Mouse (Mus musculus): ENCODE data around the gene Jak3. TPM values are rescaled to one million over a fixed set of nuclear protein-coding genes. Genes with fewer than 3 reads are reported as not detected.

Gene Jak3
- polyA plus RNA-seq, 1 experiment from 2014 or later, result 7.2 TPM

- Histone ChIP-seq H3K27me3 (peaks cover 89% of the 10 kb centered on the region), H3K4me3 (replicated peaks) (peak overlapping the region; percentile 33), H3K4me1 (peaks cover 45% of the 10 kb centered on the region), H3K36me3 (no peaks in the 10 kb centered on the region), H3K9me3 (replicated peaks) (no peaks in the 10 kb centered on the region), H3K9ac (no peak overlapping the region; the same call in 1 of the 2 replicates), H3K4me2 (peak overlapping the region; percentile 59), H3K27ac (no peak overlapping the region)
- 23% methylated on average over 16 of the region's 16 CpGs for WGBS
- ATAC-seq (replicated peaks; ENCODE audit: low FRiP score), result no peak
Observed at GRCm38 (mm10) chr8:71679116-71679515, 3.0 kb downstream of the Jak3 start.

GRCm38 (mm10) chr8:71679550-71680168 lies 3.6 kb downstream of the Jak3 start:
- no peak for ATAC-seq (replicated peaks; ENCODE audit: low FRiP score)
- Histone ChIP-seq H3K4me3 (replicated peaks) (peak overlapping the region; percentile 33), H3K9me3 (replicated peaks) (no peaks in the 10 kb centered on the region), H3K4me2 (peak overlapping the region; percentile 59), H3K27me3 (peaks cover 94% of the 10 kb centered on the region), H3K36me3 (no peaks in the 10 kb centered on the region), H3K4me1 (peaks cover 50% of the 10 kb centered on the region), H3K9ac (peak overlapping the region; percentile 4; the same call in 1 of the 2 replicates), H3K27ac (no peak overlapping the region)
- WGBS, result 9% methylated on average over 46 of the region's 46 CpGs

- Histone ChIP-seq H3K9me3 (replicated peaks) (no peaks in the 10 kb centered on the region), H3K4me1 (peaks cover 51% of the 10 kb centered on the region), H3K9ac (no peak overlapping the region), H3K4me2 (peak overlapping the region; percentile 59), H3K27ac (no peak overlapping the region), H3K27me3 (peaks cover 97% of the 10 kb centered on the region), H3K4me3 (replicated peaks) (peak overlapping the region; percentile 33), H3K36me3 (no peaks in the 10 kb centered on the region)
- WGBS, result 7% methylated on average over 21 of the region's 21 CpGs
- no peak for ATAC-seq (replicated peaks; ENCODE audit: low FRiP score)
Observed at GRCm38 (mm10) chr8:71680471-71680870, 4.4 kb downstream of the Jak3 start.

GRCm38 (mm10) chr8:71681369-71681915 lies 5.3 kb downstream of the Jak3 start:
- Histone ChIP-seq H3K27me3 (peaks cover 98% of the 10 kb centered on the region), H3K4me3 (replicated peaks) (no peak overlapping the region), H3K9me3 (replicated peaks) (no peaks in the 10 kb centered on the region), H3K4me1 (peaks cover 51% of the 10 kb centered on the region), H3K36me3 (no peaks in the 10 kb centered on the region), H3K4me2 (no peak overlapping the region), H3K9ac (no peak overlapping the region), H3K27ac (no peak overlapping the region)
- 9% methylated on average over 18 of the region's 18 CpGs for WGBS
- no peak for ATAC-seq (replicated peaks; ENCODE audit: low FRiP score)

GRCm38 (mm10) chr8:71682832-71683231 lies 6.7 kb downstream of the Jak3 start:
- no peak overlapping the region for H3K9ac ChIP-seq
- no peak overlapping the region for H3K4me3 ChIP-seq (replicated peaks)
- no peak overlapping the region for H3K27ac ChIP-seq
- no peak for ATAC-seq (replicated peaks; ENCODE audit: low FRiP score)
- peaks cover 100% of the 10 kb centered on the region for H3K27me3 ChIP-seq
- no peaks in the 10 kb centered on the region for H3K36me3 ChIP-seq
- WGBS, result 66% methylated on average over 12 of the region's 12 CpGs
- H3K4me1 ChIP-seq, result peaks cover 60% of the 10 kb centered on the region
- no peak overlapping the region for H3K4me2 ChIP-seq
- no peaks in the 10 kb centered on the region for H3K9me3 ChIP-seq (replicated peaks)

GRCm38 (mm10) chr8:71684701-71685100 lies 8.6 kb downstream of the Jak3 start:
- Histone ChIP-seq H3K4me2 (no peak overlapping the region), H3K27me3 (peaks cover 100% of the 10 kb centered on the region), H3K4me3 (replicated peaks) (no peak overlapping the region), H3K36me3 (no peaks in the 10 kb centered on the region), H3K9me3 (replicated peaks) (no peaks in the 10 kb centered on the region), H3K4me1 (peaks cover 54% of the 10 kb centered on the region), H3K9ac (no peak overlapping the region), H3K27ac (no peak overlapping the region)
- ATAC-seq (replicated peaks; ENCODE audit: low FRiP score), result no peak
- 22% methylated on average over 10 of the region's 10 CpGs for WGBS

GRCm38 (mm10) chr8:71685573-71685972 lies 9.5 kb downstream of the Jak3 start:
- Histone ChIP-seq H3K27ac (no peak overlapping the region), H3K36me3 (no peaks in the 10 kb centered on the region), H3K4me3 (replicated peaks) (peak overlapping the region; percentile 31), H3K9ac (no peak overlapping the region), H3K4me2 (peak overlapping the region; percentile 54), H3K9me3 (replicated peaks) (no peaks in the 10 kb centered on the region), H3K4me1 (peaks cover 46% of the 10 kb centered on the region), H3K27me3 (peaks cover 100% of the 10 kb centered on the region)
- WGBS, result 7% methylated on average over 29 of the region's 29 CpGs
- ATAC-seq (replicated peaks; ENCODE audit: low FRiP score), result 0 out of 2 replicates have a peak, but pooled peaks have one; percentile 6

GRCm38 (mm10) chr8:71686143-71686734 lies 10.1 kb downstream of the Jak3 start:
- H3K27me3 ChIP-seq, result peaks cover 100% of the 10 kb centered on the region
- H3K27ac ChIP-seq, result no peak overlapping the region
- H3K4me2 ChIP-seq, result peak overlapping the region; percentile 54
- H3K4me1 ChIP-seq, result peaks cover 40% of the 10 kb centered on the region
- 4% methylated on average over 22 of the region's 23 CpGs for WGBS
- no peaks in the 10 kb centered on the region for H3K9me3 ChIP-seq (replicated peaks)
- no peak overlapping the region for H3K9ac ChIP-seq
- peak overlapping the region; percentile 31 for H3K4me3 ChIP-seq (replicated peaks)
- peak; percentile 63 for ATAC-seq (replicated peaks; ENCODE audit: low FRiP score)
- H3K36me3 ChIP-seq, result no peaks in the 10 kb centered on the region

- Histone ChIP-seq H3K4me1 (peaks cover 34% of the 10 kb centered on the region), H3K4me2 (no peak overlapping the region), H3K9ac (no peak overlapping the region), H3K9me3 (replicated peaks) (no peaks in the 10 kb centered on the region), H3K27me3 (peaks cover 100% of the 10 kb centered on the region), H3K4me3 (replicated peaks) (no peak overlapping the region), H3K36me3 (no peaks in the 10 kb centered on the region), H3K27ac (no peak overlapping the region)
- WGBS, result 12% methylated on average over 8 of the region's 8 CpGs
- ATAC-seq (replicated peaks; ENCODE audit: low FRiP score), result no peak
Observed at GRCm38 (mm10) chr8:71687616-71688015, 11.5 kb downstream of the Jak3 start.

- no peak within 1 kb of the TSS for H3K4me3 ChIP-seq (replicated peaks)
- H3K36me3 ChIP-seq, result no peaks in the 10 kb centered on the region
- no peak for ATAC-seq (replicated peaks; ENCODE audit: low FRiP score)
- no peaks in the 10 kb centered on the region for H3K9me3 ChIP-seq (replicated peaks)
- H3K4me1 ChIP-seq, result peaks cover 48% of the 10 kb centered on the region
- WGBS, result 4% methylated on average over 33 of the region's 33 CpGs
- no peak within 1 kb of the TSS for H3K27ac ChIP-seq
- H3K4me2 ChIP-seq, result no peak within 1 kb of the TSS
- no peak within 1 kb of the TSS for H3K9ac ChIP-seq
- H3K27me3 ChIP-seq, result peaks cover 100% of the 10 kb centered on the region
Observed at GRCm38 (mm10) chr8:71689028-71689427, 12.9 kb downstream of the Jak3 start, which contains the start of gene Insl3. Gene Insl3 (plus strand): TSS chr8:71689214.

GRCm38 (mm10) chr8:71692509-71692908 lies 16.4 kb downstream of the Jak3 start:
- peaks cover 22% of the 10 kb centered on the region for H3K4me1 ChIP-seq
- peak overlapping the region; percentile 26; the same call in 1 of the 2 replicates for H3K4me3 ChIP-seq (replicated peaks)
- WGBS, result 9% methylated on average over 30 of the region's 30 CpGs
- peak overlapping the region; percentile 31; the same call in 1 of the 2 replicates for H3K4me2 ChIP-seq
- peaks cover 95% of the 10 kb centered on the region for H3K27me3 ChIP-seq
- no peak for ATAC-seq (replicated peaks; ENCODE audit: low FRiP score)
- H3K36me3 ChIP-seq, result no peaks in the 10 kb centered on the region
- no peaks in the 10 kb centered on the region for H3K9me3 ChIP-seq (replicated peaks)
- H3K9ac ChIP-seq, result no peak overlapping the region
- no peak overlapping the region for H3K27ac ChIP-seq
